Mouse (Mus musculus) activated CD4-positive, CD25-positive, alpha-beta regulatory T cell, adult 4 months (primary cell): ENCODE measurements around the gene Syt6. TPM values are rescaled to one million over a fixed set of nuclear protein-coding genes. Genes with fewer than 3 reads are reported as not detected.

Experiments
- ATAC-seq: one replicate; pipeline ENCODE4 v1.8.0; 2017
- polyA plus RNA-seq, 2 experiments: library from polyadenylated mRNA; unstranded; fragments of 100-300 nt; shearing (Covaris generic); gene quantifications; one replicate each; pipeline ENCODE4 v1.2.1; 2017

The Syt6 gene
- polyA plus RNA-seq, 2 experiments from 2014 or later, result not detected

DNA sequence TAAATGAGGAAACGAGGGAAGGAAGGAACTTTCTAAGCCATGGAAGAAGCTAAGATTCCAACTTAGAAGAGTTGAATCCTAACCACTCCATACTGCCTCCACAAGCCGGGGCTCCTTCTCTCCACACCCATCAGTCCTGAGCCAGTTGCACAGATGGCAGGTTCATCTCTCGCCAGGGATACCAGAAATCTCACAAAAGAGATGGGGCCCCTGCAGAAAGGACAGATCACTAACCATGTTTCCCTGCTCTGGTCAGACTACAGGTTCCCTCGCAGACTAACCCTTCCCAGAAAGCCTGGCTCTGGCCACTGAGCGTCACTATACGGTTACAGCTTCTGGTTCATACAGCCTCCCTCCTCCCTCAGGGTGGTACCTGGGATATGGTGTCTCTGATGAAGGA is 74.7 kb downstream of the Syt6 start:
- ATAC-seq, result no peak

DNA sequence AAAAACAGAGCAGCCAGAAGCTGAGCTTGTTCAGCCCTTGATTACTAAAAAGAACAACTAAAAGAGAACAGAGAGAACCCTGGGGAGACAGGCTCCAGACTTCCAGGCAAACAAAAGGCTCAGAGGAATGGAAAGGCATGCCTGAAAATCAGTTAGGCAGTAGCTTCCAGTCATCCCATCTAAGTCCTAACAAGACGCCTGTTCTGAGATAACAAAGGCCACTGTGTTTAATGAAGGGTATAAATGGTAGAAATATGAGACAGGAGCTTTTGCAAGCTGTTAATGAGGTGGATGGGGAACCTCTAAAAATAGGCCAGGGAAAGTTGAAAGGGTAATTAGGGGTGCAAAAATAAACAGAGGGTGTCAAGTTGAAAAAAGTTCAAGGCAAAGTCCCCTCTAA is 75.4 kb downstream of the Syt6 start:
- ATAC-seq, result no peak

DNA sequence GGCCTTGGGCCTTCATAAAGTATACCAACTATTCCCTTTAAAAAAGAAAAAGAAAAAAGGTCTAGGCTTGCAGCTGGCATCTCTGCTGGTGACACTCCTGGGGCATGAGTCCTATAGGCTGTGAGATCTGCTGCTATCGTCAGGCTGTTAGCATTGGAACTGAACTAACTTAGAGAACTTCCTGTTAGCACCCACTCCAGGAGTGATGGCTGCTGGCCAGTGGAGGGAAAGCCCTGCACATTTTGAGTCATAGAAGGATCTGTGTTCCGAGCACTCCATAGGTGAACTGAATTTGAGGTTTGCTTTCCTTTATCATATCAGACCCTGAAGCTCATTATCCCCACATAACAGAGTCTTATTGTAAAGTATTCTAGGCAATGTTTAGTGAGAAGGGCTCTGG is 85.0 kb downstream of the Syt6 start:
- ATAC-seq, result no peak

DNA sequence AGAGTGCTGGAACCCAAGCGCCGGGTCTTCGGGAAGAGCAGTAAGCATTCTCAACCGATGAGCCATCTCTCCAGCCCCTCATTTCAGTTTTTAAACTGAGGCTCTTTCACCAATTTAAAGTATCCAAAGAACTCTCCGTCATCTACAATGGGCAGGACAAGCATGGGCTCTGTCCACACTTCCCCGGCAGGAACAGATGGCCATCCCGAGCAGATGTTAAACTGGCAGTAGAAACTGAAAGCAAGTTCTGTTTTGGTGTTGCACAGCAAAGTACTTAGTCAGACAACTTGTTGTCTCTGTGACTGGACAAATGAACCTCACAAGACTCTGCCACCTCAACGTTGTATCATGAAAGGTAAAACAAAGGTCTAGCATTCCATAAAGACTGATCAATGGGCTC is 86.7 kb downstream of the Syt6 start:
- no peak for ATAC-seq

DNA sequence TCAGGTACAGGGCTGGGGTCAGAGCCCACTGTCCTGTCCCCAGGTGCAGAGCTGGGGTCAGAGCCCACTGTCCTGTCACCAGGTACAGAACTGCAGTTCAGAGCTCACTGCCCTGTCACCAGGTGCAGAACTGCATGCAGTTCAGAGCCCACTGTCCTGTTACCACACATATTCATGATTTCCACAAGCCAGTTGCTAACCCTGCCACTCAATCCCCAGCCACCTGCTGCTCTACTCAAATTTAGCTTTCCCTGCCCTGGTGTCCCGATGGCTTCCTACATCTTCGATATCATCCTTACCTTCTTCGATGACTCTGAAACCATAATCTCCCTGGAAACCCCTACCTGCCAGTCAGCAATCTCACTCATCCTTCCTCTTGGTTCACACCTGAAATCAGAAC is 88.4 kb downstream of the Syt6 start:
- no peak for ATAC-seq

DNA sequence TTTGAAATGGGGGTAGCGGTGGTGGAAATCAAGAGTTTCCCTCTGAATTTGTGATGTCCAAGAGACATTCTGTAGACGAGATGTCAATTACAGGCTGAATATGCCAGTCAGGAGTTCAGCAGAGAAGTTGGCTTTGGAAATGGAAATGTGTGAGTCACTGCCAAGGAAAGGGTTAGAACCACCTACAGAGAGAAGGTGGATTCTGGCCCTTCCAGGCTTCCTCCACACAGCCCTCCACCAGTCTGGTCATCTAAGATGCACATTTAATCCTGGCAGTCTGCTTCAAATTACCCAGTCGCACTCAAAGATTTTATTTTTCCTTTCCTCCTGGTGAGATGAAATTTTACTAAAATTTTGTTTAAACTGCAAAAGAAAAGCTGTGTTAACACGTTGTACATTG is 97.1 kb downstream of the Syt6 start:
- ATAC-seq, result no peak

DNA sequence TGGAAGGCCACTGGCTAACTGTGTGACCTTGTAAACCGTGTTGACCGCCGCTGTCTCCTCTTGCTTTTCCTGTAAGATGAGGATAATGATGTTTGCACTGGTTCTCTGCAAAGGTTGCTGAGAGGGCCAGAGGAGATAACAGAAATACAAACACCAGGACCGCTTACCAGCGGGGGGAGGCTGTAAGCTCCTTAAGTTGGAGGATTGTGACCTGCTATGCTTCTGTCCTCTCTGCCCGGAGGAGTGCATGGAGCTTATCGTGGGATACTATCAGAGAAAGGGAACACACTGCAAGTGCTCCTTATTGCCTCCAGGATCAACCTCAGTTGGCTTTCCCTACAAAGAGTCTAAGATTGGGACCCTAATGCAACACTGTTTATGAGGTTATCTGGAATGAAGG is 97.7 kb downstream of the Syt6 start:
- ATAC-seq, result no peak

DNA sequence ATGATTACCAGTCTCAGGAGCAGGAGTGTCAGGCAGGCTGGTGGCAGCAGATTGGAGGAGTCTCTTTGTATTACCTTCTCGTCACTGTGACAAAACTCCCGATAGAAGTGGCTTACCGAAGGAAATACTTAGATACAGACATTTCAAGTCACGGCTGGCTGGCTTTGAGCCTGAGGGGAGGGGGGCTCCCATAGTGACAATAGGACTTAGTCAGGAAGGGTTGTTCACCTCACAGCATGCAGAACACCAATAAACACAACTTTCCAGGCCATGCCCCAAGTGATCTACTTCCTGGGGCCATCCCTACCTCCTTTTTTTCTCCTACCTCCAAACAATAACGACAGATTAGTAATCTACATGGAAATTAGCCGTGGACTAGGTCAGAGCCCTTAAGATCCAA is 103.8 kb downstream of the Syt6 start:
- ATAC-seq, result no peak

DNA sequence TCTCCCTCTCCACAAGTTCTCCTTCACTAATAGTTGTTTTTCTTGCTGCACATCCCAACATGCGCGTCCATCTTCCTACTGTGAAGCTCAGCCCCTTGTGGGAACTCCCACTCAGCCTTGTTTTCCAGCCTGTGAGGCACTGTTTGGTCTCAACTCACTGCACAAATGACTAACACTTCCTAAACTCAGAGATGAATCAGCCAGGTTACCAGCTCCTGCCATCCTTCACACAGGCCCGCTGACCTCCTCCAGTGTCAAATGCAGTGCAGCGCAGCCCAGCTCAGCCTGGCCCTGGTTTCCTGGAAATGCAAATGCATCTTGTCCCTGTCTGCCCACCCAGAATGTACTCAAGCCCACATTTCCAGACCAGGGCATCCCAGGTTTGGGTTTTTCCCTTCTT is 107.4 kb downstream of the Syt6 start:
- ATAC-seq, result no peak

DNA sequence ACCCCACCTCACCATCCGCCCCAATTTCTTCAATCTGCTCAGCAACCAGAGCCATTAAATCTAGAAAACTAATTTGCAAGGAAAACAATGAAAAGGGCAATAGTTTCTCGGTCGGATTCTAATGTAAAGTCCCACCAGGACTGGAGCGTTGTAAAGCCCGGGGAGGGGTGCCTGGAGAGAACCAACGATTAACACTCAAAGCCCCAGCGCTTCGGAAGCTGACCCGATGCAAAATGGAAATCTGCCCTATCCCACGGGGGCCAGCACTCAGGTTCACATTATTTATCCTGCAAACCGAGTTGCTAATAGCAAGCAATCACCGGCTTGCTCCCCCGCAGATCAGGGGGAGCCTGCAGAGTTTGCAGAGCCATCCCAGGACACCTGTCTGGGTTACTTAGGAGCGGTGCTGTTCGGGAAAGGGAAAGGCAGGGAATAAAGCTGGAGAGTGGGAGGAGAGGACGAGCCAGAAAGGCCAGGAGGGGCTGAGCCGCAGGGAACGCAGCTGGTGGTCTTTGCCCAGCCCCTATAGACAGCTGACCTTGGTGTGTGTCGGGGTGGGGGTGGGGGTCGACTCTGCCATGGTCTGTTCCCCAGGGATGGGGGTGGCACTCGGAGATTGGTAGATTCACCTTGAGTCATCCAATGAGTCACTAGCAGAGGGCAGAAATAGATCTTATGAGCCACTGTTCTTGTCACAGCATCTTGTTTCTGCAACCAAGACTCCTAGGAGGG is 108.4 kb downstream of the Syt6 start:
- no peak for ATAC-seq

DNA sequence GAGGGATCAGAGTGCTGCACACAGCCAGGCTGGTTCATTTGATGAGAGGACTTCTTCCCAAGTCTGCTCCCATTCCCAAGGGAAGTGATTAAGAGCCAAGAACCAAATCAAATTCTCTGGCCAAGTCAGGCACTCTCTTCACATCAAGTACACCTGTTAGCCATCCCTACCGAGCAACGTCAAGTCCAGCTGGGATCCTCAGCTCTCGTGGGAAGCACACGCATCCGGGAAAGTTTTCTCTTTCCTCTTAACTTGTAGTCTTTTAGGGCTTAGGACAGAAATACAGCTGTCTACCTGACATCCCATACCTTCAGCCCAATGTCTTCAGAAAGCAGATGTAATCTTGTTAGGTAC is 108.9 kb downstream of the Syt6 start:
- no peak for ATAC-seq

DNA sequence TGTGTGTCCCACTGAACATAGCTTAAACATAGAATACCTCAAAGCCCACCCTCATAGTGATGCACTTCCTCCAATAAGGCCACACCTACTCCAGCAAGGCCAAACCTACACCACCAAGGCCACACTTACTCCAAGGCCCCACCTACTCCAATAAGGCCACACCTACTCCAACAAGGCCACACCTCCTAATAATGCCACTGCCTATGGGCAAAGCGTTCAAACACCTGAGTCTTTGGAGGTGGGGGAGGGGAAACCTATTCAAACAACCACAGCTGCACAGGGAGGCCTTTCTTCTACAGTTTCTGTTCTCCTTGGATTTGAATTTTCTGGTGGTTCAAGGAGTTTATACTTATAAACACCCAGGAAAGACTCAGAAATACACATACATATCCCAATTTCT is 114.0 kb downstream of the Syt6 start:
- ATAC-seq, result no peak

DNA sequence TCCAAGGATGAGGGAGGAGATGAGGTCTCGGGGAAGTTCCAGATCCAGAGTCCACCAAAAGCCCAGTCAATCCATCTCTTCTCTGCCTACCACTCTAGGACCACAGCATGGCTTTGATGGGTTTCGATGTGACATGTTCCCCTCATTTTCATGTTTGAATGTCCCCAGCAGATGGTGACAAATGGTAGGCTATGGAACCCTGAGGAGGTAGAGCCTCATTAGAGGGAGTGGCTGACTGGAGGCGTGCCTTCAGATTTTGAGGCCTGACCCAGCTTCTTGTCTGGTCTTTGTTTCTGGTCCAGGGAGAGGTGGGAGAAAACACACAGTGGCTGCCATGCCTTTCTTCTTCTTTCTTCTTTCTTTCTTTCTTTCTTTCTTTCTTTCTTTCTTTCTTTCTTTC is 115.5 kb downstream of the Syt6 start:
- ATAC-seq, result no peak

Other genes with a start within 250 kb of the Syt6 start
- 1 to 10 TPM; 1.7 to 3.1 TPM for gene Atg4a-ps, start 70.8 kb downstream of the Syt6 start, polyA plus RNA-seq
- under 1 TPM; 0.11 to 0.82 TPM for gene Olfml3, start 162.8 kb downstream of the Syt6 start, polyA plus RNA-seq
- not detected for gene Gm10964, start 164.1 kb downstream of the Syt6 start, polyA plus RNA-seq
- 10 to 100 TPM; 27.5 to 58.6 TPM for gene Hipk1, start 216.3 kb downstream of the Syt6 start, polyA plus RNA-seq
- 10 to 100 TPM; 18.4 to 30.4 TPM for gene Dclre1b, start 234.2 kb downstream of the Syt6 start, polyA plus RNA-seq
- 10 to 100 TPM; 10.8 to 18.3 TPM for gene Ap4b1, start 234.3 kb downstream of the Syt6 start, polyA plus RNA-seq
- under 1 TPM in 1 of 2 experiments, not detected in 1; 0.36 TPM for gene Gm43064, start 234.3 kb downstream of the Syt6 start, polyA plus RNA-seq